Mouse (Mus musculus) heart, embryonic 12.5 days (tissue): ENCODE measurements around the gene B3gnt2. TPM values are rescaled to one million over a fixed set of nuclear protein-coding genes. Genes with fewer than 3 reads are reported as not detected.
A peak's percentile ranks its signal among the peaks of the same experiment; 100 is the strongest.

Experiments
- ATAC-seq: fragments of 200-750 bp; cut with Nextera tagmentation; 2 replicates; pipeline ENCODE4 v1.8.0; 2017; ENCODE audit warnings: moderate TSS enrichment, moderate library complexity; ENCODE audit not compliant: insufficient number of reproducible peaks, low FRiP score
- H3K27ac ChIP-seq: fragments of 300-500 bp; sonication (generic); 2 replicates; pipeline ENCODE4 v1.5.1; 2016; ENCODE audit warnings: mild to moderate bottlenecking, moderate library complexity; ENCODE audit not compliant: poor library complexity, severe bottlenecking
- H3K27me3 ChIP-seq: fragments of 300-500 bp; sonication (generic); replicated peaks from 2 replicates; pipeline ENCODE4 v1.6.1; 2016; ENCODE audit warnings: mild to moderate bottlenecking, moderate library complexity
- H3K36me3 ChIP-seq: fragments of 300-500 bp; sonication (generic); 2 replicates; pipeline ENCODE4 v1.6.1; 2016; ENCODE audit warnings: mild to moderate bottlenecking, moderate library complexity
- H3K4me1 ChIP-seq: fragments of 300-500 bp; sonication (generic); replicated peaks from 2 replicates; pipeline ENCODE4 v1.6.1; 2016; ENCODE audit warnings: mild to moderate bottlenecking
- H3K4me2 ChIP-seq: fragments of 300-500 bp; sonication (generic); 2 replicates; pipeline ENCODE4 v1.6.1; 2016; ENCODE audit warnings: mild to moderate bottlenecking, moderate library complexity
- H3K4me3 ChIP-seq: fragments of 300-500 bp; sonication (generic); 2 replicates; pipeline ENCODE4 v1.5.1; 2016; ENCODE audit warnings: mild to moderate bottlenecking
- H3K9ac ChIP-seq: fragments of 300-500 bp; sonication (generic); 2 replicates; pipeline ENCODE4 v1.6.1; 2016; ENCODE audit warnings: mild to moderate bottlenecking, moderate library complexity
- H3K9me3 ChIP-seq: fragments of 300-500 bp; sonication (generic); replicated peaks from 2 replicates; pipeline ENCODE4 v1.6.1; 2016; ENCODE audit warnings: mild to moderate bottlenecking, moderate library complexity
- WGBS: fragments of 180-500 bp; shearing (Covaris S2); methylation state at CpG from one replicate; pipeline ENCODE4 v1.1.7; 2016; 5-methylcytosine and 5-hydroxymethylcytosine counted together
- polyA plus RNA-seq: library from polyadenylated mRNA; unstranded; fragments of >200 nt; fragmentation: Nextera tagmentation; extraction: Ambion mirVana; gene quantifications from 2 replicates; pipeline ENCODE4 v1.2.1, GENCODE M21; 2016

B3gnt2 gene
- polyA plus RNA-seq, 1 experiment from 2014 or later = 3.3 TPM

GRCm38 (mm10) chr11:22885350-22885749 lies 24.6 kb upstream of the B3gnt2 start:
- Histone ChIP-seq H3K4me1 (peaks cover 10% of the 10 kb centered on the region), H3K36me3 (no peaks in the 10 kb centered on the region), H3K9ac (no peak overlapping the region), H3K4me2 (no peak overlapping the region), H3K27ac (no peak overlapping the region), H3K4me3 (no peak overlapping the region), H3K9me3 (no peaks in the 10 kb centered on the region), H3K27me3 (no peaks in the 10 kb centered on the region)
- WGBS = 84% methylated on average over 1 of the region's 1 CpGs
- ATAC-seq = no peak

GRCm38 (mm10) chr11:22883676-22884075 lies 22.9 kb upstream of the B3gnt2 start:
- H3K4me2 ChIP-seq = no peak overlapping the region
- H3K4me3 ChIP-seq = no peak overlapping the region
- H3K27ac ChIP-seq = no peak overlapping the region
- 75% methylated on average over 2 of the region's 2 CpGs for WGBS
- H3K9ac ChIP-seq = no peak overlapping the region
- H3K9me3 ChIP-seq = no peaks in the 10 kb centered on the region
- H3K36me3 ChIP-seq = no peaks in the 10 kb centered on the region
- ATAC-seq = no peak
- peaks cover 8% of the 10 kb centered on the region for H3K4me1 ChIP-seq
- H3K27me3 ChIP-seq = no peaks in the 10 kb centered on the region

GRCm38 (mm10) chr11:22882926-22883325 lies 22.2 kb upstream of the B3gnt2 start:
- no peaks in the 10 kb centered on the region for H3K27me3 ChIP-seq
- no peak overlapping the region for H3K27ac ChIP-seq
- ATAC-seq = no peak
- no peak overlapping the region for H3K4me3 ChIP-seq
- H3K4me1 ChIP-seq = peaks cover under 1% of the 10 kb centered on the region; the same call in 1 of the 2 replicates
- no peaks in the 10 kb centered on the region for H3K36me3 ChIP-seq
- H3K4me2 ChIP-seq = no peak overlapping the region
- H3K9ac ChIP-seq = no peak overlapping the region
- H3K9me3 ChIP-seq = no peaks in the 10 kb centered on the region

- Histone ChIP-seq H3K36me3 (no peaks in the 10 kb centered on the region), H3K27ac (no peak overlapping the region), H3K4me1 (no peaks in the 10 kb centered on the region), H3K4me3 (no peak overlapping the region), H3K27me3 (no peaks in the 10 kb centered on the region), H3K9me3 (no peaks in the 10 kb centered on the region), H3K9ac (no peak overlapping the region), H3K4me2 (no peak overlapping the region)
- 47% methylated on average over 3 of the region's 3 CpGs for WGBS
- no peak for ATAC-seq
Observed at GRCm38 (mm10) chr11:22880383-22881172, 19.8 kb upstream of the B3gnt2 start.

- 89% methylated on average over 4 of the region's 4 CpGs for WGBS
- Histone ChIP-seq H3K9ac (no peak overlapping the region), H3K4me2 (no peak overlapping the region), H3K27me3 (no peaks in the 10 kb centered on the region), H3K27ac (no peak overlapping the region), H3K4me1 (no peaks in the 10 kb centered on the region), H3K4me3 (no peak overlapping the region), H3K9me3 (no peaks in the 10 kb centered on the region), H3K36me3 (no peaks in the 10 kb centered on the region)
- ATAC-seq = no peak
Observed at GRCm38 (mm10) chr11:22879645-22880044, 18.9 kb upstream of the B3gnt2 start.

GRCm38 (mm10) chr11:22876680-22877330 lies 16.0 kb upstream of the B3gnt2 start:
- no peak overlapping the region for H3K9ac ChIP-seq
- H3K4me2 ChIP-seq = no peak overlapping the region
- no peaks in the 10 kb centered on the region for H3K27me3 ChIP-seq
- H3K4me1 ChIP-seq = 0 out of 2 replicates have a peak, but pooled peaks cover 3% of the 10 kb centered on the region
- no peak for ATAC-seq
- H3K9me3 ChIP-seq = no peaks in the 10 kb centered on the region
- 58% methylated on average over 3 of the region's 3 CpGs for WGBS
- no peak overlapping the region for H3K27ac ChIP-seq
- H3K36me3 ChIP-seq = no peaks in the 10 kb centered on the region
- H3K4me3 ChIP-seq = no peak overlapping the region

- WGBS = 77% methylated on average over 4 of the region's 4 CpGs
- H3K27ac ChIP-seq = no peak overlapping the region
- no peaks in the 10 kb centered on the region for H3K36me3 ChIP-seq
- 0 out of 2 replicates have a peak, but pooled peaks cover 3% of the 10 kb centered on the region for H3K4me1 ChIP-seq
- H3K27me3 ChIP-seq = no peaks in the 10 kb centered on the region
- no peak overlapping the region for H3K4me3 ChIP-seq
- H3K4me2 ChIP-seq = no peak overlapping the region
- no peak overlapping the region for H3K9ac ChIP-seq
- ATAC-seq = no peak
- H3K9me3 ChIP-seq = no peaks in the 10 kb centered on the region
Observed at GRCm38 (mm10) chr11:22875279-22875678, 14.5 kb upstream of the B3gnt2 start.

- WGBS = 77% methylated on average over 6 of the region's 6 CpGs
- 0 out of 2 replicates have a peak, but pooled peaks cover 3% of the 10 kb centered on the region for H3K4me1 ChIP-seq
- no peak overlapping the region for H3K27ac ChIP-seq
- H3K27me3 ChIP-seq = no peaks in the 10 kb centered on the region
- no peaks in the 10 kb centered on the region for H3K36me3 ChIP-seq
- no peak overlapping the region for H3K4me3 ChIP-seq
- H3K9ac ChIP-seq = no peak overlapping the region
- H3K9me3 ChIP-seq = no peaks in the 10 kb centered on the region
- ATAC-seq = no peak
- no peak overlapping the region for H3K4me2 ChIP-seq
Observed at GRCm38 (mm10) chr11:22874747-22875146, 14.0 kb upstream of the B3gnt2 start.

GRCm38 (mm10) chr11:22873383-22873782 lies 12.6 kb upstream of the B3gnt2 start:
- no peaks in the 10 kb centered on the region for H3K36me3 ChIP-seq
- no peak overlapping the region for H3K4me2 ChIP-seq
- no peak overlapping the region for H3K4me3 ChIP-seq
- WGBS = 58% methylated on average over 4 of the region's 4 CpGs
- 0 out of 2 replicates have a peak, but pooled peaks cover 3% of the 10 kb centered on the region for H3K4me1 ChIP-seq
- ATAC-seq = no peak
- H3K9me3 ChIP-seq = no peaks in the 10 kb centered on the region
- no peak overlapping the region for H3K9ac ChIP-seq
- H3K27ac ChIP-seq = no peak overlapping the region
- H3K27me3 ChIP-seq = no peaks in the 10 kb centered on the region

- Histone ChIP-seq H3K4me1 (0 out of 2 replicates have a peak, but pooled peaks cover 3% of the 10 kb centered on the region), H3K36me3 (no peaks in the 10 kb centered on the region), H3K4me2 (peak overlapping the region; percentile 20; the same call in 1 of the 2 replicates), H3K27me3 (no peaks in the 10 kb centered on the region), H3K9me3 (no peaks in the 10 kb centered on the region), H3K4me3 (no peak overlapping the region), H3K9ac (no peak overlapping the region), H3K27ac (peak overlapping the region; percentile 40; the same call in 1 of the 2 replicates)
- ATAC-seq = no peak
- 38% methylated on average over 4 of the region's 4 CpGs for WGBS
Observed at GRCm38 (mm10) chr11:22872307-22872680, 11.5 kb upstream of the B3gnt2 start.

- H3K27me3 ChIP-seq = no peaks in the 10 kb centered on the region
- no peak overlapping the region for H3K4me3 ChIP-seq
- WGBS = 50% methylated on average over 7 of the region's 7 CpGs
- H3K27ac ChIP-seq = peak overlapping the region; percentile 40; the same call in 1 of the 2 replicates
- ATAC-seq = 0 out of 2 replicates have a peak, but pooled peaks have one; percentile 51
- H3K4me1 ChIP-seq = 0 out of 2 replicates have a peak, but pooled peaks cover 3% of the 10 kb centered on the region
- H3K9ac ChIP-seq = no peak overlapping the region
- peak overlapping the region; percentile 20; the same call in 1 of the 2 replicates for H3K4me2 ChIP-seq
- H3K9me3 ChIP-seq = no peaks in the 10 kb centered on the region
- H3K36me3 ChIP-seq = no peaks in the 10 kb centered on the region
Observed at GRCm38 (mm10) chr11:22871628-22872306, 11.0 kb upstream of the B3gnt2 start.
